Mouse (Mus musculus) C2C12 (cell line): ENCODE measurements around the gene Vti1a. TPM values are rescaled to one million over a fixed set of nuclear protein-coding genes. Genes with fewer than 3 reads are reported as not detected.

ENCODE experiments used
- H3K27me3 ChIP-seq: one replicate; pipeline ENCODE4 v1.6.1; 2011; ENCODE audit not compliant: control insufficient read depth, insufficient read depth, insufficient read length
- H3K36me3 ChIP-seq: one replicate; pipeline ENCODE4 v1.6.1; 2011; ENCODE audit not compliant: control insufficient read depth, insufficient read depth
- H3K4me3 ChIP-seq: one replicate; pipeline ENCODE4 v1.5.1; 2011; ENCODE audit warnings: mild to moderate bottlenecking, control low read depth; ENCODE audit not compliant: poor library complexity, insufficient read depth, severe bottlenecking
- H3K79me2 ChIP-seq: one replicate; pipeline ENCODE4 v1.6.1; 2011; ENCODE audit not compliant: control insufficient read depth, insufficient read depth
- H3K79me3 ChIP-seq: one replicate; pipeline ENCODE4 v1.6.1; 2011; ENCODE audit warnings: low read depth, control low read depth
- H3ac ChIP-seq: one replicate; pipeline ENCODE3; 2011; ENCODE audit warnings: low read depth; ENCODE audit not compliant: control insufficient read depth, insufficient read length
- CEBPB ChIP-seq: IDR thresholded peaks from one replicate; pipeline ENCODE4 v1.6.1; 2011; ENCODE audit warnings: low read depth, mild to moderate bottlenecking, control low read depth, moderate library complexity
- CTCF ChIP-seq: IDR thresholded peaks from one replicate; pipeline ENCODE4 v1.5.1; 2011; ENCODE audit not compliant: control insufficient read depth, insufficient read depth, insufficient read length
- FOSL1 ChIP-seq: IDR thresholded peaks from one replicate; pipeline ENCODE4 v1.8.0; 2011; ENCODE audit warnings: mild to moderate bottlenecking, low read length; ENCODE audit not compliant: poor library complexity, insufficient read depth, severe bottlenecking
- MAX ChIP-seq: IDR thresholded peaks from one replicate; pipeline ENCODE4 v1.6.1; 2011; ENCODE audit warnings: mild to moderate bottlenecking, control low read depth
- MYOD1 ChIP-seq: IDR thresholded peaks from one replicate; pipeline ENCODE4 v1.6.1; 2011; ENCODE audit warnings: low read depth; ENCODE audit not compliant: control insufficient read depth, insufficient read length
- MYOG ChIP-seq: IDR thresholded peaks from one replicate; pipeline ENCODE4 v1.6.1; 2011; ENCODE audit not compliant: control insufficient read depth, insufficient read length; ENCODE audit errors: extremely low read depth
- USF1 ChIP-seq: IDR thresholded peaks from one replicate; pipeline ENCODE4 v1.6.1; 2011; ENCODE audit warnings: low read depth, mild to moderate bottlenecking, control low read depth, moderate library complexity
- polyA plus RNA-seq: library from polyadenylated mRNA; unstranded; fragments of >200 nt; fragmentation: generic; extraction: Trizol; gene quantifications from one replicate; pipeline ENCODE4 v1.2.1, GENCODE M21; 2012; ENCODE audit warnings: missing spikeins

Vti1a gene
- polyA plus RNA-seq, 1 experiment: 10.4 TPM

DNA sequence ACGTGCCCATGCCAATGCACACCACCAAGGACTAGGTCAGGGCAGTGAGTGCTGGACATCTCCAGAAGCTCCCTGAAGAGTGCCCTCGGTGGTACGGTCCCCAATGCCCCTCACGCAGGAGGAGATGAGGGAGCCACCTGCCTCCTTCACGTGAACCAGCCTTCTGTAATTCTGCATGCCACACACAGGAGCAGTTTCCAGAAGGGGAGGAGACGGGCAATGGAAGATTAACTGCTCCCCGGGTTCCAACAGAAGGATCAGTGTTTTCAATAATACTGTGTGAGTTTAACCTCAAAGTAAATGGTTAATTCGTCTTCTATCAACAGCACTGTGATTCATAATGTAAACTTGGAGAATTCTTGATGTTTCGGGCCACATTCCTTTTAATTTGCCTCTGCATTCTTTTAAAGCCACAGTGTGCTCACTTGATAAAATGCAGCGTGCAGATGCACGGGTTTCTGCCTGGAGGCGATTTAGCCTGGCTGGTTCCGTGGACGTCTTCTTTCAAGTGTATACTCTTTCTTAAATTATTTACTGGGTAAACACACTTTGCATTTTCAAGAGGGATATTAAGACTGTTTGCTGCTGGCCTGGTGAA, 304.4 kb downstream of the Vti1a start:
- H3K79me2 ChIP-seq: no peaks in the 10 kb centered on the region
- no peaks in the 10 kb centered on the region for H3K27me3 ChIP-seq
- no peak for TF ChIP-seq MYOG
- TF ChIP-seq MAX: no peak
- no peak for TF ChIP-seq MYOD1
- TF ChIP-seq FOSL1: no peak
- H3ac ChIP-seq: no peak overlapping the region
- H3K36me3 ChIP-seq: no peaks in the 10 kb centered on the region
- no peak overlapping the region for H3K4me3 ChIP-seq
- H3K79me3 ChIP-seq: no peaks in the 10 kb centered on the region

DNA sequence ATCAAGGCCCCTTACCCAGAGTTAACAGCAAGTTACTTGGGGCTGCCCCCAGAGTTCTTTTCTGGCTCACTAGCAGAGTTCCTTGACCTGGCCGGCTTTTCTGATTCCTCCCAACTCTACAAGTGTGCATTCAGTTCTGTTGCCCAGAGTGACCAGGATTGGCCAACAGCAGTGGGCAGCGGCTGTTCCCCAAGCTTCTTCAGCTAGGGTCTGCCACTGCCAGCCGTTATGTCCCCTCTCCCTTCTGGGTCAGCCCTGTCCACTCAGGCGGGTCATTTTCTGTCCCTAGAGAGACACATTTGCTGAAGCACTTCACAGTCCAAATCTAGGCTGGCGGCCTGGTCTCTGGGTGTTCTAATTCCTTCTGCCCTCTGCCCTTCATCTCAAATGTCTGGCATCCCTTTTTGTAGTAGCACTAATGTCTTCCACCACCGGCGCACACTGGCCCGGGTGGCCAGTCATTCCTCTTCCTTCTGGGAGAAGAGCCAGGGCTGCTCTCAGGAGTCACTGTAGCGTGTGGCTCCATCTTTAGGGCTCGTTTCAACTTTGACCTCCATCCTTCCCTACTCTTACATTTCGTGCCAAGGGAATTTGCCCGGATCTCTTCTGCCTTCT, 305.0 kb downstream of the Vti1a start:
- Histone ChIP-seq H3ac (no peak overlapping the region), H3K36me3 (no peaks in the 10 kb centered on the region), H3K4me3 (no peak overlapping the region), H3K27me3 (no peaks in the 10 kb centered on the region), H3K79me3 (no peaks in the 10 kb centered on the region), H3K79me2 (no peaks in the 10 kb centered on the region)
- TF ChIP-seq MAX: no peak
- no peak for TF ChIP-seq MYOD1
- no peak for TF ChIP-seq MYOG
- no peak for TF ChIP-seq USF1
- TF ChIP-seq FOSL1: no peak

DNA sequence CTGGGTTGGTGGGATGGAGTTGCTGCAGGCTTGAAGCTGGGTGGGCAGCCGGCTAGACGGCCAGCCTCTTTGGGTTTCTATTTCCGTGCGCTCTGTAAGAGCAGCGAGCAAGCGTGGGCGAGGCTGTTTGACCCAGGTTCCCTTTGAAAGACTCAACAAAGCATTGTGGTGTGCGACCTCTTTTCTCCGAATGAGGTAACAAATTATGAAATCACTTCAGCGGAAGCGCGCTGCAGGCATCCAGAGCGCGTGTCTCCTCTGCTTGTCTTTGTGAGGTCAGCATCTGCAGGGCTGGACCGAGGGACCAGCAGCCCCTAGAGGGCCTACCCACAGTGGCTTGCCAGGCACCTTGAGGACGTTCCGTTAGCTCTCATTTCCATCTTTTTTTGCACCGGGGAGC, 306.7 kb downstream of the Vti1a start:
- H3K79me2 ChIP-seq: no peaks in the 10 kb centered on the region
- H3ac ChIP-seq: no peak overlapping the region
- TF ChIP-seq FOSL1 (no peak), MYOG (no peak), CTCF (no peak), MYOD1 (no peak), MAX (no peak), USF1 (no peak), CEBPB (no peak)
- H3K36me3 ChIP-seq: no peaks in the 10 kb centered on the region
- H3K4me3 ChIP-seq: no peak overlapping the region
- no peaks in the 10 kb centered on the region for H3K79me3 ChIP-seq
- H3K27me3 ChIP-seq: no peaks in the 10 kb centered on the region

DNA sequence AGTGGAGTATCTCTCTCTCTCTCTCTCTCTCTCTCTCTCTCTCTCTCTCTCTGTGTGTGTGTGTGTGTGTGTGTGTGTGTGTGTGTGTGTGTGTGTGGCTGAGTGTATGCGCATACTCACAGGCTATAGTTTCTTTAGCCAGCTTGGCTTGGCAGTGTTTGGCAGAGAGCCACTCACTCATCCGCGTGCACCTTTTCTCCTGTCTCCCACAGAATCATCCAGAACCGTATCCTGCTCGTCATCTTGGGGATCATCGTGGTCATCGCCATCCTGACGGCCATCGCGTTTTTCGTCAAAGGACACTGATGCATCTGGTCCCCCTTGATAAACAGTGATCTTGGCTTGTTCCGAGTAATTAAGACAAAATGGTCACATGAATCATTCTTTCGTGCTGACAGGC, 307.5 kb downstream of the Vti1a start:
- Histone ChIP-seq H3K27me3 (no peaks in the 10 kb centered on the region), H3K79me2 (no peaks in the 10 kb centered on the region), H3K36me3 (no peaks in the 10 kb centered on the region), H3ac (no peak overlapping the region), H3K79me3 (no peaks in the 10 kb centered on the region), H3K4me3 (no peak overlapping the region)
- no peak for TF ChIP-seq CEBPB
- no peak for TF ChIP-seq MAX
- TF ChIP-seq MYOG: no peak
- no peak for TF ChIP-seq MYOD1
- TF ChIP-seq FOSL1: no peak
- TF ChIP-seq USF1: no peak
- no peak for TF ChIP-seq CTCF

DNA sequence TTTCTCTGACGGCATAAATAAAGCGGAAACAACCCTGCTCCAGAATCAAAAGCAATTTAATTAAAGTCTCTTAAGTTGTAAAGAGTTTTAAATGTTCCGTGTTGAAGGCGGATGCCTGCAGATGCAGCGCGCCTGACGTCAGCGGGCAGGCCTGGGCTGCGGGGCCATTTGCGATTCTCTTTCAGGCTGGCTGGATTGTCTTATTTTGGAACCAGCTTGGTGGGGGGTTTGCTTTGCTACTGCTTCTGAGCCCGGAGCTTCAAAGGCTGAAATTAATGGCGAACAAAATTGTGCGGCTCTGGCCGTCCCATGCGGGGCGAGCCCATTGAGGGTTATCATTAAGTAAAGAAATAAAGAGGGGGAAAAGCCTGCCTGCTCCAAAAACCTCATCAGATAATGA, 310.4 kb downstream of the Vti1a start:
- Histone ChIP-seq H3ac (no peak overlapping the region), H3K36me3 (no peaks in the 10 kb centered on the region), H3K79me3 (no peaks in the 10 kb centered on the region), H3K4me3 (no peak overlapping the region), H3K27me3 (no peaks in the 10 kb centered on the region), H3K79me2 (no peaks in the 10 kb centered on the region)
- TF ChIP-seq USF1 (no peak), FOSL1 (no peak), MYOG (no peak), CTCF (no peak), CEBPB (no peak), MAX (no peak), MYOD1 (no peak)

DNA sequence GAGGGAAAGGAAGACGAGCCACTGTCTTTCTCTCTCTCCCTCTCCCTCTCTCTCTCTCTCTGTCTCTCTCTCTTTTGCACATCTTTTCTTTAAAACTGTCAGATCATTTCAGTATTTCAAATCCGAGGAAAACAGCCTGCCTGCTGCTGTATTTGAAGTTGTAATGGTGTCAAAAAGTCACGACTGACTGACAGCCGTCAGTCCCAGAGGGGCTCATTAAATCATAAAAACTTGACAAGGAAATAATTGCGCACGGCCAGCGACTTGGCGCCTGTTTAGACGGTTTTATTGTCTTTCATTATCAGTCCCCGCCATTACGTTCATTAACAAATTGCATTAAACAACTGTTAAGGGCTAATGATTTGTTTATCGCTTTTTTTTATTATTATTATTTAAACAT, 310.9 kb downstream of the Vti1a start:
- H3K79me3 ChIP-seq: no peaks in the 10 kb centered on the region
- TF ChIP-seq MYOD1: no peak
- no peaks in the 10 kb centered on the region for H3K36me3 ChIP-seq
- no peaks in the 10 kb centered on the region for H3K27me3 ChIP-seq
- no peak overlapping the region for H3K4me3 ChIP-seq
- H3K79me2 ChIP-seq: no peaks in the 10 kb centered on the region
- H3ac ChIP-seq: no peak overlapping the region
